Mouse (Mus musculus) embryo, embryonic 9.5 days (tissue): ENCODE measurements around the gene Dync1li1.
A peak's percentile ranks its signal among the peaks of the same experiment; 100 is the strongest.
"Not testable (repeated sequence)": the region's sequence is repeated elsewhere in the genome, so short reads cannot be mapped to it uniquely, and the experiment has no call there.

Source experiments
- DNase-seq: peaks from one replicate; pipeline ENCODE4 v3.0.0-alpha.2; 2017; ENCODE audit errors: extremely low spot score

The Dync1li1 gene

GRCm38 (mm10) chr9:114673626-114674025, 15.0 kb upstream of the Dync1li1 start:
- DNase-seq, result no peak

DNA sequence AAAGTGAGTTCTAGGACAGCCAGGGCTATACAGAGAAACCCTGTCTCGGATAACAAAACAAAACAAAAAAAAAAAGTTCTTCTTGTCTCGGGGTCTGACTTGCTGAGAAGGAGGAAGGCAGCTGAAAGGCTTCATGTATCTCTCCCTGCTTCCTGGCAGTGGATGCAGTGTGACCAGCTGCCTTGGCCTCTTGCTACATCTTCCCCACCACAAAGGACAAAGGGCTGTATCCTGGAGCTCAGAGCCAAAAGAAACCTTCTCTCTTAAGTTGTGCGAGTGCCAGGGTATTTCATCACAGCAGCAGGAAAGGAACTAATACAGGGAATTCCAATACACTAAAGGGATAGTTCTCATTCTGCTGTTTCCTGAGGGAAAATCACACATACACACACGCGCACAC, 10.0 kb upstream of the Dync1li1 start:
- no peak for DNase-seq

DNA sequence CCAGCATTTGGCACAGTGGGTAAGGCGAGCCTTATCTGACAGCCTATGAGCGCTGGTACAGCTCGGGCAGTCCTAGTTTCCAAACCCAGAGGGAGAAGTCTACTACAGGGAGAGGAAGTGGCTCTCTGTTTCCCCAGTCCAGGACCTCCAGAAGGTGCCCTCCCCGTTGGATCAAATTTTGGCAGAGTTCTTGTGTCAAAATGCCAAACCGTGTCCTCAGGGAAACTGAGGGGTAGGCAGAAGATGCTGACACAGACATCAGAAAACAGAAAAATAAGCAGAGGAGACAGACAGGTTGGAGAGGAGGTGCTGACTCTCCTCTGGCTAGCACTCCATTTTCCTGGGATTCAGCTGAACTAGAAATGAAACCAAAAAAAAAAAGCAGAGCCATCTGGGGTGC, 8.6 kb upstream of the Dync1li1 start:
- no peak for DNase-seq

- no peak for DNase-seq
Measured at GRCm38 (mm10) chr9:114680531-114680930, 8.1 kb upstream of the Dync1li1 start.

DNA sequence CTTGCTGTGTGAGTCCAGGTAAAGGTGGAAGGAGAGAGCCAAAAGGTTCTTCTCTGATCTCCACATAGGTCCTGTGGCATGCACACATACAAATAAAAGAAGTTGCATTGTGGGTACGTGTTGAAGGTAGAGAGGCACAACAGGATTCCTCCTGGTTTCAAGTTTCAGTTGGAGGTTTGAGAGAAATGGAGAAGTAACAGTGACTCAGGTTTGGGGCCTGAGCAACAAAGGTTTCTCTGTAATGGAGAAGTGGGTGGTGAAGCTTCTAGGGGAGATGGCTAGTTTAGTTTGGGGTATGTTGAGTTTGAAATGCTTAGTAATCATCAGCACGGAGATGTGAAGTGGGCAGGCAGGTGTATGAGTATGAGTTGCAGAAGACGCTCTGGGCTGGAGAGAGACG, 6.4 kb upstream of the Dync1li1 start:
- no peak for DNase-seq

GRCm38 (mm10) chr9:114686245-114686644, 2.3 kb upstream of the Dync1li1 start:
- DNase-seq, result no peak

- DNase-seq, result no peak
Measured at GRCm38 (mm10) chr9:114687639-114688038, 951 bp upstream of the Dync1li1 start.

DNA sequence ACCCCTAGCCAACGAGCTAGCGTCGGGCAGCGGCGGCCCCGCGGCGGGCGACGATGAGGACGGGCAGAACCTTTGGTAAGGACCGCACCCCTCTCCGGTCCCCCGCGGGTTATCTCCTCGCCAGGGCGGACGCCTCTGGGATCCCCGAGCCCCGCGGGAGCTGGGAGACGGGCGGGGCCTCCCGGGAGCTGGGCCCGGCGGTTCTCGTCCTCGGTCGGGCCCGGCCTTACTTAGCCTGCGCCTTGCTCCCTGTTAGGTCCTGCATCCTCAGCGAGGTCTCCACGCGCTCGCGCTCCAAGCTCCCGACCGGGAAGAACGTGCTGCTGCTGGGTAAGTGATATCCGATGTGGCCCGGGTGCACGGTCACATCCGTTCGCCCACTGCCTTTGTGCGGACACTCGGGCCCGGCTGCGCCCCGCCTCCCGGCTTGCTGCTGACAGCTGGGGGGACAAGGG, 390 bp downstream of the Dync1li1 start:
- no peak for DNase-seq

DNA sequence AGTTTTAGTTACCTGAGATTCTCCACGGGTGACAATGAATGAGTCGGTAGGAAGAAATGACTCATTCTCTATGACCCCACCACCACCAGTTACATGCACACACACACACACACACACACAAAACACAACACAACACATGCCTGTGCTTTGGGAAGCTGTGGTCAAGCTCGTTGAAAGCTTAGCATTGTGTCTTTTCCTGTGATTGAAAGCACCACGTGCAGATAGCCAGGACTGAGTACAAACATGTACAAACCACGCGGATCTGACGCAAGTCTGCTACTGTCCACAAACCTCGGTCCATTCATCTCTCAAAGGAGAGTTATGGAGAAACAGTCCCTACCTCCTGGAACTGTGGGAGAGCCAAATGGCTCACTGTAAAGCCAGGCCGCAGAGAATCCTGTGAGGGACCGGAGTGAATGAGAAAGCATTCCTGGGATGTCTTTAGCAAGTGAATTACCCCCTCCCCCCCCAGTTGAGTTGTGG, 1.6 kb downstream of the Dync1li1 start:
- peak; percentile 21 for DNase-seq

DNA sequence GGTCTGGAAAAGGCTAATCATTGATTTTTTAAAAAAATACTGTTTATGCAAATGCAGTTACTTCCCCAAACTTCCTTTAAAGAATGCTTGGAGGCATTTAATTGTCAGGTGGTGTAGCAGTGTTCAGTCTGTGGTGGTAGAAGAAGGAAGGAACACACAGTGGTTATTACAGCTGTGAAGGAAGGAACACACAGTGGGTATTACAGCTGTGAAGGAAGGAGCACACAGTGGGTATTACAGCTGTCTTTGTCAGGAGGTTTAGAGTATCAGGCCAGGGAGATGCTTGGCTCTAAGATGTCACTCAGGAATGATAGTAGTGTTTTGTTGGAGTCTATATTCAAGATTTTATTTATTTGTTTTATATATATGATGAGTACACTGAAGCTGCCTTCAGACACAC, 2.5 kb downstream of the Dync1li1 start:
- no peak for DNase-seq

- not testable (repeated sequence) for DNase-seq
Measured at GRCm38 (mm10) chr9:114695662-114696061, 7.1 kb downstream of the Dync1li1 start.

- no peak for DNase-seq
Measured at GRCm38 (mm10) chr9:114697072-114697471, 8.5 kb downstream of the Dync1li1 start.

GRCm38 (mm10) chr9:114697926-114698325, 9.3 kb downstream of the Dync1li1 start:
- no peak for DNase-seq

DNA sequence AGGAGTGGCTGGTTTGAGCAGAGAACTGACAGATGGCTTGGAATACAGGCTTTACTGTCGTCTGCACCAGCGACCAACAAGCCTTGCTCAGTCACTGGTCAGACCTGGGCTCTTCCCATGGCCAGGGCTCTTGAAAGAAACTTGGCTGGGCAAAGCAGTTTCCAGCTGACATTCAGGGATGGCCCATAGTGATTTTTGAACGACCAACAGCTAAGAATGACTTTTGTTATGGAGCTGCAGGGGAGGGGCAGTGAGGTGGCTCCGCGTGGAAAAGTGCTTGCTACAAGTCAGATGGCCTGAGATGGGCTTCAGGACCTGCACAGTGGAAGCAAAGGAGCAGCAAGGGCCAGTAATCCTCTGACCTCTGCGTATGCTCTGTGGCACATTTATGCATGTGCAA, 10.7 kb downstream of the Dync1li1 start:
- no peak for DNase-seq

DNA sequence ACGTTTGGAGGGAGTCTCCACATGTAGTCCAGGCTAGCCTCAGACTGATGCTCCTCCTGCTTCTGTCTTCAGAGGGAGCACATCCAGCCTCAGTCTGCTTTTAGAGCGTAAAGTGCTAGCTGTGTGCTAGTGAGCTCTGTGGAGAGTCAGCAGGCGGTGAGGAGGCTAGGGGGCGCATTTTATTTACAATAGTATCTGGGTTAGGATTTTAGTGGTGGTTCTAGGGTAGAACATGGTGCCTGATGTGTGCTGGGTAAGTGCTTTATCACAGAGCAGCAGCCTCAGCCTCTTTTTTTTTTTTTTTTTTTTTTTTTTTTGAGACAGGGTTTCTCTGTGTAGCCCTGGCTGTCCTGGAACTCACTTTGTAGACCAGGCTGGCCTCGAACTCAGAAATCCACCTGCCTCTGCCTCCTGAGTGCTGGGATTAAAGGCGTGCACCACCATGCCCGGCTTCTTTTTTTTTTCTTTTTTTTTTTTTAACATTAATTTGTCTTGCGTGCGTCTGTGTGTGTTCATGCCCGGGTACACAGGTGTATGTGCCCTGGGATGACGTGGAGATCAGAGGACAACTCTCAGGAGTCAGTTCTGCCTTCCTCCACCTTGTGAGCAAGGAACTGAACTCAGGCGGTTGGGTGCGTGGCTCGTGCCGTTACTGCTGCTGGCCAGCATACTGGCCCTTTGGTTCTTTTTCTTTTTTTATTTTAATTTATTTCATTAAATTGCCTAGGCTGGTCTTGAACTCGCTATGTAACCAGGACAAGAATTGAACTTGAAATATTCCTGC, 11.5 kb downstream of the Dync1li1 start:
- DNase-seq, result no peak

DNA sequence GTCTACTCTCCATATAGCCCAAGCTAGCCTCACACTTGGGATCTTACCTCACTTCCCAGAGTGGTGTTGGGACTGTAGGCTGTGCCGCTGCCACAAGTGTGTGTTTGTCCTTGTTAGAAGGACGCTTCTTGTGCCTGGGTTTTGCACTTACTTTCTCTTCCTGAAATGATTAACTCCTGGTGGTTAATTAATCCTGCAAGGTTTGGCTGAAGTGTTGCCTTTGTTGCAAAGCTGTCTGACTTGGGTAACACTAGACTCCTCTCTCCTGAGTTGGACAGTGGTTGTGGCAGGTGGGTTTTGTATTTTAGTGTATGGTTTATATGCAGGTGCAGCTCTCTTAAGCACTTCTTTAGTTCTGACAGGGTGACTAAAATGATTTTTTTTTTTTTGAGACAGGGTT, 12.4 kb downstream of the Dync1li1 start:
- DNase-seq, result no peak

DNA sequence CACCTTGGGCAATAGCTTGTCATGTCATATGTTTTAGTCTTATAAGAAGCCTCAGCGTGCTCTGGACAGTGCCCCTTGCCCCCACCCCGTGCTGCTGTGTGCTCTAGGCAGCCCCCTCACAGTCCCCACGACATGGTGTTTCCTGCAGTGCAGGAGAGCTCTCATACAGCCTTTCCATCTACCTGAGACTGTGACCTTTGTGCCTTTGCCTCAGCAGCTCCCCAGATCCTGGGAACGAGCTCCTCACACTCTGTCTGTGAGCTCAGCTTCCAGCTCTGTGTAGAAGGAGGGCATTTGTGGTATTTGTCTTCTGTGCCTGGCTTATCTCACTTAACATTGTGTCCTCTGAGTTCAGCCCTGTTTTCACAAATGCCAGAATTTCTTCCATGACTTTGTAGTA, 13.3 kb downstream of the Dync1li1 start:
- DNase-seq, result no peak

DNA sequence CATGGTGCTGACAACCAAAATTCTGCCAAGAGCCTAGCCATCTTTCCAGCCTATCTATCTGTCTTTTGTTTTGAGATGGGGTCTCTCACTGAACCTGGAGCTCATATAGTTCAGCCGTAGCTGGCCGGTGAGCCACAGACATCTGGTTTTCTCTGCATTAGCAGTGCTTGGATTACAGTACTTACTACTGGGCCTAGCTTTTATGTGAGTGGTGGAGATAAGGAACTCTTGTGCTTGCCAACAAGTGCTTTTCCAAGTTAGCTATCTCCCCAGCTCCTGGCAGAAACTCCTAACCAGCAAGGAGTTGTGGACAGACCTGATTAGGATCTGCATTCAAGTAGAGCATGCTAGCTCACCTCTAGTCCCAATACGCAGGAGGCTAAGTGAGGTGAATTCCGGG, 19.2 kb downstream of the Dync1li1 start:
- DNase-seq, result no peak

GRCm38 (mm10) chr9:114710345-114710744, 21.8 kb downstream of the Dync1li1 start:
- DNase-seq, result peak; percentile 20

GRCm38 (mm10) chr9:114713481-114713880, 24.9 kb downstream of the Dync1li1 start:
- no peak for DNase-seq

- DNase-seq, result peak; percentile 9
Measured at GRCm38 (mm10) chr9:114716677-114717331, 28.2 kb downstream of the Dync1li1 start.

DNA sequence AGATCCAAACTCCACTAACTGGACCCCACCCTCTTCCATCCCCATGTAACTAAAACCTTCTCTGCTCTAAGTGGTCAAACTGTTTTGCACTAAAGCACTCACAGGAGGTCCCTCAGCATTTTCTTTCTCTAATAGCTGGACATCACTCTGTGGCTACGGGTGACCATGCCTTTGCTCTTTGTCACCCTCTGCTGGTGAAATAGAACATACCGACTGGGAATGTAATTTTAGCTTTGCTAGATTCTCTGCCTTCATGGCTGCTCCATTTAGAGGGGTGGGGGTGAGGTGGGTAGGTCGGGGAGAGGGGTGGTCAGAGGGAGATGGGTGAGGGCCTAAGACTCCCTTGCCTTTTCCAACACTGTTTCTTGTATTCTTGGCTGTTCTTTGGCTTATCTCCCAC, 38.7 kb downstream of the Dync1li1 start:
- DNase-seq, result peak; percentile 59

DNA sequence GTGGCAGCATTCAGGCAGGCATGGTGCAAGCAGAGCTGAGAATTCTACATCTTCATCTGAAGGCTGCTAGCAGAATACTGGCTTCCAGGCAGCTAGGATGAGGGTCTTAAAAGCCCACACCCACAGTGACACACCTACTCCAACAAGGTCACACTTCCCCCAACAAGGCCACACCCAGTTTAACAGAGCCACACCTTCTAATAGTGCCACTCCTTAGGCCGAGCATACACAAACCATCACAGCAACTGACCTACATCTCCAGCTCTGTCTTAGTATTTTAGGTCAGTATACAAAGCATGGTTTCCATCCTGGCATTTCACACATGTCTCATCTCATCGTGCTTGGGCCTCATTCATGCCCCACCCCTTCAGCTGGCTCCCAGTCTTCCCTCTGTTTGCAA, 39.8 kb downstream of the Dync1li1 start:
- DNase-seq, result not testable (repeated sequence)
